Mouse (Mus musculus) MEL (cell line): ENCODE results near the gene Clasrp. TPM values are rescaled to one million over a fixed set of nuclear protein-coding genes. Genes with fewer than 3 reads are reported as not detected.

Experiments used
- DNase-seq: peaks from one replicate; pipeline ENCODE4 v3.0.0; 2011; ENCODE audit warnings: low read depth, low spot score
- H3K27ac ChIP-seq: 2 replicates; pipeline ENCODE4 v1.5.1; 2012; ENCODE audit warnings: low read depth, mild to moderate bottlenecking, control low read depth, low read length, moderate library complexity; ENCODE audit not compliant: control insufficient read depth
- H3K27me3 ChIP-seq, 2 experiments: fragments of 150-350 bp in 1 of 2; sonication (generic) in 1 of 2; 2 replicates each; pipeline ENCODE4 v1.6.1; 2012; ENCODE audit warnings: low read length in 2 of 2, mild to moderate bottlenecking in 2 of 2, improper control_type of control experiment in 1 of 2, moderate library complexity in 1 of 2; ENCODE audit not compliant: insufficient read depth in 2 of 2, control insufficient read depth in 1 of 2
- H3K36me3 ChIP-seq, 2 experiments: 2 replicates each; pipeline ENCODE4 v1.6.1; 2012 to 2014; ENCODE audit warnings: low read length in 2 of 2, improper control_type of control experiment in 1 of 2, inconsistent platforms in 1 of 2, mild to moderate bottlenecking in 1 of 2; ENCODE audit not compliant: insufficient read depth in 2 of 2, control insufficient read depth in 1 of 2
- H3K4me1 ChIP-seq, 2 experiments: fragments of 150-350 bp in 1 of 2; sonication (generic) in 1 of 2; 2 replicates each; pipeline ENCODE4 v1.6.1; 2012; ENCODE audit warnings: low read length in 2 of 2, improper control_type of control experiment in 1 of 2, mild to moderate bottlenecking in 1 of 2; ENCODE audit not compliant: insufficient read depth in 2 of 2, control insufficient read depth in 1 of 2
- H3K4me3 ChIP-seq, 2 experiments: fragments of 150-350 bp in 1 of 2; sonication (generic) in 1 of 2; 2 replicates each; pipeline ENCODE4 v1.5.1; 2012; ENCODE audit warnings: low read depth in 2 of 2, low read length in 2 of 2, mild to moderate bottlenecking in 2 of 2, moderate library complexity in 2 of 2, control low read depth in 1 of 2, improper control_type of control experiment in 1 of 2; ENCODE audit not compliant: control insufficient read depth in 1 of 2, insufficient read depth in 1 of 2
- H3K79me2 ChIP-seq: 2 replicates; pipeline ENCODE4 v1.6.1; 2012; ENCODE audit warnings: mild to moderate bottlenecking, low read length, moderate library complexity; ENCODE audit not compliant: control insufficient read depth, poor library complexity, insufficient read depth
- H3K9ac ChIP-seq: 2 replicates; pipeline ENCODE4 v1.6.1; 2012; ENCODE audit warnings: low read depth, mild to moderate bottlenecking, control low read depth, low read length, moderate library complexity; ENCODE audit not compliant: control insufficient read depth, poor library complexity, severe bottlenecking
- H3K9me3 ChIP-seq: fragments of 150-350 bp; sonication (generic); replicated peaks from 2 replicates; pipeline ENCODE4 v1.6.1; 2012; ENCODE audit warnings: mild to moderate bottlenecking, low read length, improper control_type of control experiment, moderate library complexity; ENCODE audit not compliant: insufficient read depth
- BHLHE40 ChIP-seq: IDR thresholded peaks from 2 replicates; pipeline ENCODE4 v1.6.1; 2012; ENCODE audit warnings: low read depth, mild to moderate bottlenecking, inconsistent platforms, low read length, improper control_type of control experiment, borderline replicate concordance
- CHD1 ChIP-seq: IDR thresholded peaks from 2 replicates; pipeline ENCODE4 v1.6.1; 2012; ENCODE audit warnings: low read depth, mild to moderate bottlenecking, inconsistent platforms, low read length, improper control_type of control experiment
- CTCF ChIP-seq, 3 experiments: IDR thresholded peaks in 2 of 3; conservative IDR thresholded peaks in 1 of 3; 2 replicates each; pipeline ENCODE4 v1.5.1; 2011 to 2012; ENCODE audit warnings: low read length in 3 of 3, low read depth in 2 of 3, mild to moderate bottlenecking in 2 of 3, improper control_type of control experiment in 1 of 3, inconsistent platforms in 1 of 3, mixed read lengths in 1 of 3, moderate library complexity in 1 of 3; ENCODE audit not compliant: control insufficient read depth in 1 of 3, insufficient read depth in 1 of 3, poor library complexity in 1 of 3, severe bottlenecking in 1 of 3
- ELF1 ChIP-seq: IDR thresholded peaks from 2 replicates; pipeline ENCODE4 v1.6.1; 2014; ENCODE audit warnings: low read depth, mild to moderate bottlenecking, inconsistent platforms, low read length, improper control_type of control experiment, moderate library complexity
- EP300 ChIP-seq, 2 experiments: IDR thresholded peaks; 2 replicates each; pipeline ENCODE4 v1.6.1; 2011; ENCODE audit warnings: improper control_type of control experiment in 2 of 2, low read length in 2 of 2, low read depth in 1 of 2, mild to moderate bottlenecking in 1 of 2
- HCFC1 ChIP-seq: IDR thresholded peaks from 2 replicates; pipeline ENCODE4 v1.6.1; 2012; ENCODE audit warnings: low read depth, mild to moderate bottlenecking, inconsistent platforms, low read length, improper control_type of control experiment, moderate library complexity
- JUND ChIP-seq: IDR thresholded peaks from 2 replicates; pipeline ENCODE4 v1.6.1; 2011; ENCODE audit warnings: low read depth, mild to moderate bottlenecking, improper control_type of control experiment, low read length
- MAFK ChIP-seq: IDR thresholded peaks from 2 replicates; pipeline ENCODE4 v1.6.1; 2011; ENCODE audit warnings: low read depth, mild to moderate bottlenecking, low read length, improper control_type of control experiment, borderline replicate concordance
- MAX ChIP-seq: IDR thresholded peaks from 2 replicates; pipeline ENCODE4 v1.6.1; 2011; ENCODE audit warnings: low read length, improper control_type of control experiment
- MAZ ChIP-seq: IDR thresholded peaks from 2 replicates; pipeline ENCODE4 v1.6.1; 2012; ENCODE audit warnings: low read depth, mild to moderate bottlenecking, inconsistent platforms, low read length, improper control_type of control experiment
- MYB ChIP-seq: IDR thresholded peaks from 2 replicates; pipeline ENCODE4 v1.6.1; 2011; ENCODE audit warnings: mild to moderate bottlenecking, low read depth, low read length, improper control_type of control experiment
- MYC ChIP-seq: IDR thresholded peaks from 2 replicates; pipeline ENCODE4 v1.6.1; 2011; ENCODE audit warnings: low read depth, mild to moderate bottlenecking, low read length, improper control_type of control experiment, moderate library complexity
- NRF1 ChIP-seq: IDR thresholded peaks from 2 replicates; pipeline ENCODE4 v1.6.1; 2014; ENCODE audit warnings: low read depth, mild to moderate bottlenecking, inconsistent platforms, low read length, improper control_type of control experiment, moderate library complexity; ENCODE audit not compliant: poor library complexity, insufficient read depth, severe bottlenecking
- POLR2A ChIP-seq, 2 experiments: IDR thresholded peaks; 2 replicates each; pipeline ENCODE4 v1.6.1; 2011 to 2012; ENCODE audit warnings: low read length in 2 of 2, mild to moderate bottlenecking in 2 of 2, control low read depth in 1 of 2, improper control_type of control experiment in 1 of 2, low read depth in 1 of 2, moderate library complexity in 1 of 2; ENCODE audit not compliant: control insufficient read depth in 1 of 2, insufficient read depth in 1 of 2, poor library complexity in 1 of 2
- POLR2AphosphoS2 ChIP-seq: IDR thresholded peaks from 2 replicates; pipeline ENCODE4 v1.6.1; 2011; ENCODE audit warnings: low read length, improper control_type of control experiment
- POLR2AphosphoS5 ChIP-seq: IDR thresholded peaks from 2 replicates; pipeline ENCODE4 v1.6.1; 2012; ENCODE audit warnings: low read depth, borderline replicate concordance, mild to moderate bottlenecking, inconsistent platforms, low read length, moderate library complexity, mixed read lengths
- RAD21 ChIP-seq: IDR thresholded peaks from 2 replicates; pipeline ENCODE4 v1.6.1; 2011; ENCODE audit warnings: mild to moderate bottlenecking, low read depth, low read length, improper control_type of control experiment
- SMC3 ChIP-seq: IDR thresholded peaks from 2 replicates; pipeline ENCODE4 v1.6.1; 2011; ENCODE audit warnings: low read depth, low read length, improper control_type of control experiment
- TAL1 ChIP-seq: IDR thresholded peaks from 2 replicates; pipeline ENCODE4 v1.6.1; 2012; ENCODE audit warnings: mild to moderate bottlenecking, inconsistent platforms, low read length, moderate library complexity, mixed read lengths
- TBP ChIP-seq: IDR thresholded peaks from 2 replicates; pipeline ENCODE4 v1.8.0; 2011; ENCODE audit warnings: low read depth, low read length, improper control_type of control experiment
- UBTF ChIP-seq: IDR thresholded peaks from 2 replicates; pipeline ENCODE4 v1.6.1; 2012; ENCODE audit warnings: low read depth, mild to moderate bottlenecking, inconsistent platforms, low read length, improper control_type of control experiment, moderate library complexity, borderline replicate concordance; ENCODE audit not compliant: insufficient read depth
- USF1 ChIP-seq: IDR thresholded peaks from 2 replicates; pipeline ENCODE4 v1.6.1; 2014; ENCODE audit warnings: low read depth, mild to moderate bottlenecking, inconsistent platforms, low read length, improper control_type of control experiment, moderate library complexity
- ZC3H11A ChIP-seq: IDR thresholded peaks from 2 replicates; pipeline ENCODE4 v1.6.1; 2012; ENCODE audit warnings: low read depth, mild to moderate bottlenecking, inconsistent platforms, low read length, improper control_type of control experiment
- ZKSCAN1 ChIP-seq: IDR thresholded peaks from 2 replicates; pipeline ENCODE4 v1.6.1; 2012; ENCODE audit warnings: low read depth, mild to moderate bottlenecking, inconsistent platforms, low read length, improper control_type of control experiment, moderate library complexity
- ZMIZ1 ChIP-seq: IDR thresholded peaks from 2 replicates; pipeline ENCODE4 v1.6.1; 2012; ENCODE audit warnings: low read depth, mild to moderate bottlenecking, inconsistent platforms, low read length, improper control_type of control experiment, moderate library complexity
- polyA plus RNA-seq, 2 experiments: library from polyadenylated mRNA; stranded (reverse) in 1 of 2; unstranded in 1 of 2; fragments of >175 nt in 1 of 2; fragments of >200 nt in 1 of 2; gene quantifications; 2 replicates each; pipeline versions ENCODE4 v1.2.1 to v1.2.4; 2012; ENCODE audit warnings: low replicate concordance in 2 of 2, low read depth in 1 of 2; ENCODE audit not compliant: insufficient read length in 2 of 2, insufficient read depth in 1 of 2, missing spikeins in 1 of 2
- total RNA-seq: library from RNA; depleted of rRNA; stranded (reverse); fragments of 300-350 nt; gene quantifications from 2 replicates; pipeline ENCODE4 v1.2.3, GENCODE M21; 2012

The Clasrp gene
- total and polyA plus RNA-seq, 3 experiments, result 31.1 to 62.2 TPM; not detected in 1

- peaks cover 24% of the 10 kb centered on the region for H3K79me2 ChIP-seq
- no peaks in the 10 kb centered on the region for H3K27me3 ChIP-seq
- peaks cover 9 to 24% of the 10 kb centered on the region in 2 experiments; a peak in 3 of 4 replicates for H3K4me1 ChIP-seq
- no peak overlapping the region; the same call in 1 of the 2 replicates for H3K27ac ChIP-seq
- no peak overlapping the region for H3K4me3 ChIP-seq
- no peak overlapping the region for H3K9ac ChIP-seq
- no peaks in the 10 kb centered on the region for H3K9me3 ChIP-seq
- H3K36me3 ChIP-seq, result peaks cover 0 to 20% of the 10 kb centered on the region in 2 experiments; a peak in 3 of 4 replicates
- DNase-seq, result no peak
- TF ChIP-seq ZMIZ1 (no peak), MYB (no peak), ELF1 (no peak), TAL1 (no peak), NRF1 (no peak), POLR2A (IDR thresholded peaks at IDR 0.05; ENCODE audit: control insufficient read depth in 1 of 2, insufficient read depth in 1 of 2, low read depth in 1 of 2, low read length in 2 of 2, poor library complexity in 1 of 2) (no peak), BHLHE40 (no peak), HCFC1 (no peak), CHD1 (no peak), POLR2AphosphoS5 (no peak), ZC3H11A (no peak), USF1 (no peak), ZKSCAN1 (no peak), MAX (no peak), POLR2AphosphoS2 (no peak), UBTF (no peak), JUND (no peak)
Measured at GRCm38 (mm10) chr7:19565803-19566202, 38.5 kb downstream of the Clasrp start.

- peaks cover 0 to 25% of the 10 kb centered on the region in 2 experiments; a peak in 2 of 4 replicates for H3K36me3 ChIP-seq
- H3K27me3 ChIP-seq, result no peaks in the 10 kb centered on the region
- peak overlapping the region; percentile 96 for H3K27ac ChIP-seq
- peaks cover 9 to 31% of the 10 kb centered on the region in 2 experiments; a peak in 3 of 4 replicates for H3K4me1 ChIP-seq
- peak overlapping the region; percentile 44 for H3K9ac ChIP-seq
- peak overlapping the region in 1 of 2 experiments; percentile 10; a peak in 1 of 4 replicates for H3K4me3 ChIP-seq
- peaks cover 28% of the 10 kb centered on the region for H3K79me2 ChIP-seq
- peak; percentile 82 for DNase-seq
- no peaks in the 10 kb centered on the region for H3K9me3 ChIP-seq
- no peak for TF ChIP-seq CHD1
- TF ChIP-seq EP300 (IDR thresholded peaks at IDR 0.05; ENCODE audit: low read depth in 1 of 2, low read length in 2 of 2), result no peak
- TF ChIP-seq MAZ, result no peak
- peak; percentile 17; the same call in 1 of the 2 replicates for TF ChIP-seq MYC
- 0 out of 2 replicates have a peak, but pooled peaks have one; percentile 35 for TF ChIP-seq ZC3H11A
- TF ChIP-seq POLR2A (IDR thresholded peaks at IDR 0.05; ENCODE audit: control insufficient read depth in 1 of 2, insufficient read depth in 1 of 2, low read depth in 1 of 2, low read length in 2 of 2, poor library complexity in 1 of 2), result 0 out of 4 replicates have a peak, but pooled peaks of 1 of the 2 experiments have one; percentile 10
- no peak for TF ChIP-seq MAFK
- peak; percentile 28; the same call in 1 of the 2 replicates for TF ChIP-seq SMC3
- 0 out of 2 replicates have a peak, but pooled peaks have one; percentile 3 for TF ChIP-seq TBP
- peak; percentile 34 for TF ChIP-seq RAD21
- peak; percentile 32 to 51 (median 50) for TF ChIP-seq CTCF (IDR thresholded peaks at IDR 0.05 in 2 of 3, conservative IDR thresholded peaks at IDR 0.05 in 1 of 3; ENCODE audit: control insufficient read depth in 1 of 3, insufficient read depth in 1 of 3, low read depth in 2 of 3, low read length in 3 of 3, poor library complexity in 1 of 3, severe bottlenecking in 1 of 3)
Measured at GRCm38 (mm10) chr7:19564455-19564854, 39.8 kb downstream of the Clasrp start.
